Comparison of ENCODE assay signal across 9 mouse cellular contexts in the genomic region with DNA sequence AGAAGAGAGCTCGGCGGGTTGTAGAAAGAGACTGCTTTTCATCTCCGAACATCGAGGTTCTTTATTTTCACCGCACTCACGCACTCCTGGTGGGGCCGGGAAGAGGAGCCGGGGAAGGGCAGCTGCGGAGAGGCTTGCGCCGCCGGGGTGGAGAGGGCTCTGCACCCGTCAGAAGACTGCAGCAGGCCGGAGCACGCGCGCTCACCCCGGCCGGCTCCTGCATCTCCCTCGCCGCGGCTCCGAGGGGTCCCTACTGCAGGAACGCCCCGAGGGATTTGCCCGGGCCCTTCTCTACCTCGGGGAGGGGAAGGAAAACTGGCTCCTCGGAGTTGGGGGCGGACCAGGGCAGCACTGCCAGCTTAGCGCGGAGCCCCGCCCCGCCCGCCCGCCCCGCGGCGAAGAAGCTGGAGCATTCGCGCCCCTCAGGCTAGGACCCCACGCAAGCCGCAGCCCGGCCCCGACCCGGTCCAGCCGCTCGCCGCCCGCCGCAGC. TPM values are rescaled to one million over a fixed set of nuclear protein-coding genes. Genes with fewer than 3 reads are reported as not detected.
DNase-seq lines count a peak whose midpoint lies in the region; ATAC-seq lines count a peak whose summit lies in the region.
"Had no signal": no experiment of that assay in that cellular context is flagged by ENCODE, and none has a peak within 500 bp of the region (broad histone marks: within the 10 kb centered on the region; RNA-seq: fewer than 3 reads in every experiment).

No protein-coding gene starts in this region.

- H3K9ac ChIP-seq in kidney, embryonic 16.5 days (replicated peaks; ENCODE audit: low read length): 0 out of 2 replicates have a peak overlapping the region, but pooled peaks have one; percentile 7
- peak overlapping the region; percentile 97 for H3K9ac ChIP-seq in forebrain, embryonic 11.5 days (ENCODE audit: low read length)
- H3K9ac ChIP-seq in neural tube, embryonic 12.5 days: peak overlapping the region; percentile 99

- peaks cover 42% of the 10 kb centered on the region for H3K4me1 ChIP-seq in kidney, embryonic 16.5 days (ENCODE audit: insufficient read depth, low read length)
- peaks cover 19% of the 10 kb centered on the region for H3K4me1 ChIP-seq in forebrain, embryonic 11.5 days (replicated peaks; ENCODE audit: control insufficient read depth, insufficient read depth, low read length)
- H3K4me1 ChIP-seq in neural tube, embryonic 12.5 days: peaks cover 69% of the 10 kb centered on the region

- 0 out of 2 replicates have a peak, but pooled peaks have one; percentile 7 for ATAC-seq in kidney, embryonic 16.5 days (ENCODE audit: low FRiP score, low TSS enrichment)
- ATAC-seq in forebrain, embryonic 11.5 days (replicated peaks; ENCODE audit: low FRiP score): peak; percentile 57
- peak; percentile 38 for ATAC-seq in neural tube, embryonic 12.5 days (ENCODE audit: low FRiP score, low read depth)

- H3K4me2 ChIP-seq in kidney, embryonic 16.5 days (replicated peaks; ENCODE audit: low read depth, low read length): peak overlapping the region; percentile 77
- peak overlapping the region; percentile 84 for H3K4me2 ChIP-seq in forebrain, embryonic 11.5 days (ENCODE audit: low read depth, low read length, severe bottlenecking)
- peak overlapping the region; percentile 67 for H3K4me2 ChIP-seq in neural tube, embryonic 12.5 days (replicated peaks)

- peaks cover 78% of the 10 kb centered on the region for H3K27me3 ChIP-seq in kidney, embryonic 16.5 days (ENCODE audit: insufficient read depth, low read length)
- H3K27me3 ChIP-seq in forebrain, embryonic 11.5 days (ENCODE audit: control insufficient read depth, insufficient read depth, low read length): no peaks in the 10 kb centered on the region
- H3K27me3 ChIP-seq in neural tube, embryonic 12.5 days (replicated peaks): peaks cover 29% of the 10 kb centered on the region

- peak overlapping the region; percentile 48 for H3K4me3 ChIP-seq in kidney, embryonic 16.5 days (ENCODE audit: low read length)
- peak overlapping the region; percentile 89 for H3K4me3 ChIP-seq in forebrain, embryonic 11.5 days (ENCODE audit: low read depth, low read length)
- H3K4me3 ChIP-seq in neural tube, embryonic 12.5 days: peak overlapping the region; percentile 84

- no peak overlapping the region for H3K27ac ChIP-seq in kidney, embryonic 16.5 days (ENCODE audit: low read length)
- peak overlapping the region; percentile 99 for H3K27ac ChIP-seq in forebrain, embryonic 11.5 days (ENCODE audit: low read depth, low read length)
- H3K27ac ChIP-seq in neural tube, embryonic 12.5 days: peak overlapping the region; percentile 99

- no peaks in the 10 kb centered on the region for H3K36me3 ChIP-seq in kidney, embryonic 16.5 days (ENCODE audit: insufficient read depth, low read length)
- no peaks in the 10 kb centered on the region for H3K36me3 ChIP-seq in forebrain, embryonic 11.5 days (ENCODE audit: control insufficient read depth, insufficient read depth, low read length)
- H3K36me3 ChIP-seq in neural tube, embryonic 12.5 days: peaks cover 8% of the 10 kb centered on the region; the same call in 1 of the 2 replicates

- intact Hi-C loops in left cerebral cortex, postnatal 10 days (cut with DNase I): loop anchor here (5.0 kb wide), 2 partner anchors 41 to 66 kb away; no protein-coding TSS in a partner anchor

- H3K9me3 ChIP-seq in kidney, embryonic 16.5 days (ENCODE audit: low read length): no peaks in the 10 kb centered on the region
- H3K9me3 ChIP-seq in forebrain, embryonic 11.5 days (ENCODE audit: control insufficient read depth, low read length): no peaks in the 10 kb centered on the region
- no peaks in the 10 kb centered on the region for H3K9me3 ChIP-seq in neural tube, embryonic 12.5 days

- 0% methylated on average over 42 of the region's 50 CpGs for WGBS in kidney, embryonic 16.5 days
- WGBS in forebrain, embryonic 11.5 days: under 1% methylated on average over 49 of the region's 50 CpGs
- under 1% methylated on average over 38 of the region's 50 CpGs for whole genome bisulfite sequencing in neural tube, embryonic 12.5 days

- DNase-seq in kidney, postnatal 14 days: no peak
- DNase-seq in cerebellum, adult 18-20 months: peak; percentile 69 to 72
- DNase-seq in forebrain, embryonic 11.5 days (ENCODE audit: low spot score): no peak
- peak; percentile 28 to 64 for DNase-seq in left cerebral cortex, postnatal 10 days (ENCODE audit: extremely low spot score in 1 of 2, low spot score in 2 of 2)
- no peak for DNase-seq in gastrocnemius, adult 8-10 months (ENCODE audit: low spot score in 2 of 2)
- no peak for DNase-seq in urinary bladder, adult 2 months (ENCODE audit: low spot score)

RNA-seq across cellular contexts. Expression of gene Ythdf1, which starts 27.2 kb away (rescaled TPM):
- polyA plus RNA-seq in kidney, embryonic 16.5 days (2015; fragmentation: Nextera tagmentation; extraction: Ambion mirVana): 16.0 and 27.1 TPM in 2 replicates
- 74.5 and 75.4 TPM in 2 replicates for polyA plus RNA-seq in forebrain, embryonic 11.5 days (2014; fragmentation: Nextera tagmentation; extraction: Ambion mirVana)
- total RNA-seq in left cerebral cortex, postnatal 10 days (2021): 10 to 100 TPM; 62.7 to 67.6 TPM
- 62.4 and 64.7 TPM in 2 replicates for polyA plus RNA-seq in neural tube, embryonic 12.5 days (2016; fragmentation: Nextera tagmentation; extraction: Ambion mirVana)
- 10 to 100 TPM; 35.2 to 43.3 (median 38.5) TPM for total RNA-seq in gastrocnemius, adult 8-10 months (2022)
- polyA plus RNA-seq in urinary bladder, adult 2 months (2012; rRNA removed): 40.2 and 41.6 TPM in 2 replicates

RNA-seq across cellular contexts. Expression of gene Birc7, which starts 35.2 kb away (rescaled TPM):
- not detected in 2 replicates for polyA plus RNA-seq in kidney, embryonic 16.5 days (2015; fragmentation: Nextera tagmentation; extraction: Ambion mirVana)
- 0.35 and 0.36 TPM in 2 replicates for polyA plus RNA-seq in forebrain, embryonic 11.5 days (2014; fragmentation: Nextera tagmentation; extraction: Ambion mirVana)
- not detected for total RNA-seq in left cerebral cortex, postnatal 10 days (2021)
- polyA plus RNA-seq in neural tube, embryonic 12.5 days (2016; fragmentation: Nextera tagmentation; extraction: Ambion mirVana): 0.27 and 0.34 TPM in 2 replicates
- not detected for total RNA-seq in gastrocnemius, adult 8-10 months (2022)
- not detected in 2 replicates for polyA plus RNA-seq in urinary bladder, adult 2 months (2012; rRNA removed)
- total RNA-seq: left cerebral cortex, adult 8-10 months had no signal

Comparison
In these comparisons a context has a peak if more than half of its experiments do, and no peak if none do; other contexts are left out.
1. ATAC-seq: peak in every context shown above with its lines; median percentile 57 in forebrain, embryonic 11.5 days; 38 in neural tube, embryonic 12.5 days; 7 in kidney, embryonic 16.5 days.
2. H3K9ac ChIP-seq: peak in every context shown above with its lines; median percentile 99 in neural tube, embryonic 12.5 days; 97 in forebrain, embryonic 11.5 days; 7 in kidney, embryonic 16.5 days.
3. DNase-seq: peak in cerebellum, adult 18-20 months (2 of 2) and left cerebral cortex, postnatal 10 days (2 of 2); none in kidney, postnatal 14 days (single experiment), forebrain, embryonic 11.5 days (single experiment), gastrocnemius, adult 8-10 months (0 of 2) and urinary bladder, adult 2 months (single experiment).
4. Peak in every context shown above with its lines, with median percentiles within 50 percentile points of each other: H3K4me2 ChIP-seq and H3K4me3 ChIP-seq.